Mouse (Mus musculus) CH12.LX (cell line): Measurements from ENCODE around the gene Spast.

Experiments
- GABPA ChIP-seq: IDR thresholded peaks from 2 replicates; pipeline ENCODE4 v1.6.1; 2012; ENCODE audit warnings: low read depth, low read length, improper control_type of control experiment, inconsistent platforms; ENCODE audit not compliant: insufficient replicate concordance
- ZC3H11A ChIP-seq: IDR thresholded peaks from 2 replicates; pipeline ENCODE4 v1.6.1; 2012; ENCODE audit warnings: low read depth, mild to moderate bottlenecking, inconsistent platforms, low read length, improper control_type of control experiment
- ZNF384 ChIP-seq: IDR thresholded peaks from 2 replicates; pipeline ENCODE4 v1.6.1; 2012; ENCODE audit warnings: low read depth, low read length, improper control_type of control experiment, inconsistent platforms

DNA sequence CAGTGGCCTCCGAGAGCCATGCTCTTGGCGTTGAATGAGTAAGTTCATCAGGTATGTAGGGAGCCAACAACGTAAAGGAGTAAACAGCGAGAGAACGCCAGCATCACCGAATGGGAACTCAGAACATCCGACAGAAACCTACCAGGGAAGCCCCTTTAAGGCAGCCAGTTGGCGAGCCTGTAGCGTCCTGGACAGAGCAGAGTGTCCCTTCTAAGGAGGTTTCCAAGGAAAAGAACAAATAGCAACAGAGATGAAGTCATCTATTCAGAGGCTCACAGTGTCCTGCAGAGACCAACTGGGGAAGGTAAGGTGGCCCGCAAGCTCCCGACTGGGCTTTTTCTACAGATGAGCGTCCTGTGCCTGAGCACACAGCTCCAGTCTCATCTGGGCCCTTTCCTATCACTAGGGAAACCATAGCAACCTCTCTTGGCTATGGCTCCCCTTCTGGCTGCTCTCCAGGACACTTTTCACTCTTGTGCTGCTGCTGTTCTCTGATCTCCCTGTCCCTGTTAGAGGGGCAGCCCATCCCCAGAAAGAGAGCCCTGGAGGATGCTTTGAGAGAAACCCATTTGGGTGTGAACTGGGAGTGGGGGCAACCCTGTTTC lies 85.7 kb downstream of the Spast start:
- no peak for TF ChIP-seq ZC3H11A
- TF ChIP-seq ZNF384, result no peak
- TF ChIP-seq GABPA, result no peak
